Mouse (Mus musculus) kidney, embryonic 16.5 days (tissue): ENCODE measurements around the gene Pvr. TPM values are rescaled to one million over a fixed set of nuclear protein-coding genes. Genes with fewer than 3 reads are reported as not detected.

Source experiments
- ATAC-seq: fragments of 200-750 bp; cut with Nextera tagmentation; 2 replicates; pipeline ENCODE4 v1.8.0; 2017; ENCODE audit warnings: moderate TSS enrichment; ENCODE audit not compliant: low FRiP score, low TSS enrichment
- H3K27ac ChIP-seq: fragments of 300-500 bp; sonication (generic); 2 replicates; pipeline ENCODE4 v1.5.1; 2014; ENCODE audit warnings: low read length
- H3K27me3 ChIP-seq: fragments of 300-500 bp; sonication (generic); 2 replicates; pipeline ENCODE4 v1.6.1; 2014; ENCODE audit warnings: low read length, control low read depth, mixed read lengths; ENCODE audit not compliant: insufficient read depth
- H3K36me3 ChIP-seq: fragments of 300-500 bp; sonication (generic); 2 replicates; pipeline ENCODE4 v1.6.1; 2014; ENCODE audit warnings: low read length, control low read depth, mixed read lengths; ENCODE audit not compliant: insufficient read depth
- H3K4me1 ChIP-seq: fragments of 300-500 bp; sonication (generic); 2 replicates; pipeline ENCODE4 v1.6.1; 2014; ENCODE audit warnings: low read length, control low read depth, mixed read lengths; ENCODE audit not compliant: insufficient read depth
- H3K4me2 ChIP-seq: fragments of 300-500 bp; sonication (generic); replicated peaks from 2 replicates; pipeline ENCODE4 v1.6.1; 2014; ENCODE audit warnings: low read depth, low read length
- H3K4me3 ChIP-seq: fragments of 300-500 bp; sonication (generic); 2 replicates; pipeline ENCODE4 v1.5.1; 2014; ENCODE audit warnings: mild to moderate bottlenecking, low read length
- H3K9ac ChIP-seq: fragments of 300-500 bp; sonication (generic); replicated peaks from 2 replicates; pipeline ENCODE4 v1.6.1; 2014; ENCODE audit warnings: low read length
- H3K9me3 ChIP-seq: fragments of 300-500 bp; sonication (generic); 2 replicates; pipeline ENCODE4 v1.6.1; 2016; ENCODE audit warnings: low read length, control low read depth
- WGBS: fragments of 180-500 bp; shearing (Covaris S2); extraction: QIAGEN DNeasy Blood & Tissue Kit; methylation state at CpG from one replicate; pipeline ENCODE4 v1.1.7; 2014; 5-methylcytosine and 5-hydroxymethylcytosine counted together
- polyA plus RNA-seq: library from polyadenylated mRNA; unstranded; fragments of >200 nt; fragmentation: Nextera tagmentation; extraction: Ambion mirVana; gene quantifications from 2 replicates; pipeline ENCODE4 v1.2.1, GENCODE M21; 2015

The Pvr gene
- polyA plus RNA-seq, 1 experiment from 2014 or later = 11.8 TPM

DNA sequence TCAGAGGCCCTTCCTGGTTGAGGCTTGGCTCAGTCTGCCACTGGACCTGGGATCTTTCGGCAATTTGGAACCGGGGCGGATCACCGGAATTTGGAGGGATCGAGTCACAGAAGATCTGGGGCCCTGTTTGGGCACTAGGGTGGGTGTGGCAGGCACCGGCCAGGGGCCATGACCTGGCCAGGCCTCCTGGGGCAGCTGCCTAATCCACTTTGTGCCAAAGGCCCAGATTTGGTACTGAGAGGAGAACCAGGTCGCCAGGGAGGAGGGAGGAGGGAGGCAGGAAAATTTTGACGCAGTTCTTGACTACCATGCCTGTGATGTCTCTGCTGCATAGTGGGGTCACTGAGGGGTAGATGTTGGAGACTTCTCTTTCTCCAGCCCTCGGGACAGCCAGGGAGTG is 59.8 kb downstream of the Pvr start, which contains the start of gene Ceacam16:
Ceacam16 (minus strand) TSS at position 101 of the 400 bp plus-strand sequence.
- Histone ChIP-seq H3K27ac (no peak within 1 kb of the TSS), H3K27me3 (no peaks in the 10 kb centered on the region), H3K36me3 (no peaks in the 10 kb centered on the region), H3K4me1 (no peaks in the 10 kb centered on the region), H3K4me2 (no peak within 1 kb of the TSS), H3K9ac (no peak within 1 kb of the TSS), H3K9me3 (no peaks in the 10 kb centered on the region), H3K4me3 (no peak within 1 kb of the TSS)
- WGBS = 79% methylated on average over 9 of the region's 9 CpGs
- ATAC-seq = no peak

DNA sequence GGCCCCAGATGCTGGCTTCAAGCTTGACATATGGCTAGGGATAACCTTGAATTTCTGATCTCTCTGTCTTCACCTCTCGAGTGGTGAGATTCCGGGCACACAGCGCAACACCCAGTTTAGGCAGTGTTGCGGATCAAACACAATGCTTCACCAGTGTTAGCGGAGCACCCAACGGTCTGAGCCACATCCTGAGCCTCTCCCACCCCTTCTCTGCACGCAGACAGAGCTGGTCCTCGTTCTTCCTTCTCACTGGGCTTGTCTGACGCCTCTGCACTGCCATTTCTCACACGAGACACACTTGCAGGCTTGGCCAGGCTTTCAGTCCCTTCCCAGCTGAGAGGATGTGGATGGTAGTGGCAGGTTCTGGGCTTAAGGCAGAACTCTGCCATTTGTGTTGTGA is 61.2 kb downstream of the Pvr start:
- no peaks in the 10 kb centered on the region for H3K36me3 ChIP-seq
- no peaks in the 10 kb centered on the region for H3K4me1 ChIP-seq
- WGBS = 68% methylated on average over 10 of the region's 10 CpGs
- H3K9me3 ChIP-seq = no peaks in the 10 kb centered on the region
- no peak overlapping the region for H3K27ac ChIP-seq
- H3K4me3 ChIP-seq = no peak overlapping the region
- H3K9ac ChIP-seq = no peak overlapping the region
- ATAC-seq = no peak
- no peak overlapping the region for H3K4me2 ChIP-seq
- no peaks in the 10 kb centered on the region for H3K27me3 ChIP-seq

DNA sequence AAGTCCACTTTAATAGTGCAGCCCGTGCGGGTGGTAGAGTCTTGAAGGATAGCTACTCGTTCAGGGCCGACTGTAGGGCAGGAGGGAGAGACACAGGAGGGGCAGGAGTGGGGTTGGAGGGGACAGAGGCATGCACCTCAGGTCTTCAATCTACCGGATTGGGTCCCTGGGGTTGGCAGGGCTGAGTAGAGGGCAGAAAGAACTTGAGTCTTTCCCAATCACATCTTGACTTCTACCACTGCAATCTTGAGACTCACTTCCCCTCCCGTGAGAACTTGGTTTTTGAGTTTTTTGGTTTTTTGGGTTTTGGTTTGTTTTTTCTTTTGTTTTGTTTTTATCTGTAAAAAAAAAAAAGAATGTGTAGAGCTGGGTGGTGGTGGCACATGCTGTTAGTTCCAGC is 64.7 kb downstream of the Pvr start:
- 87% methylated on average over 6 of the region's 6 CpGs for WGBS
- no peak for ATAC-seq
- Histone ChIP-seq H3K36me3 (no peaks in the 10 kb centered on the region), H3K4me3 (no peak overlapping the region), H3K4me2 (no peak overlapping the region), H3K4me1 (no peaks in the 10 kb centered on the region; the same call in 1 of the 2 replicates), H3K27me3 (peaks cover 11% of the 10 kb centered on the region), H3K27ac (no peak overlapping the region), H3K9ac (no peak overlapping the region), H3K9me3 (no peaks in the 10 kb centered on the region)

DNA sequence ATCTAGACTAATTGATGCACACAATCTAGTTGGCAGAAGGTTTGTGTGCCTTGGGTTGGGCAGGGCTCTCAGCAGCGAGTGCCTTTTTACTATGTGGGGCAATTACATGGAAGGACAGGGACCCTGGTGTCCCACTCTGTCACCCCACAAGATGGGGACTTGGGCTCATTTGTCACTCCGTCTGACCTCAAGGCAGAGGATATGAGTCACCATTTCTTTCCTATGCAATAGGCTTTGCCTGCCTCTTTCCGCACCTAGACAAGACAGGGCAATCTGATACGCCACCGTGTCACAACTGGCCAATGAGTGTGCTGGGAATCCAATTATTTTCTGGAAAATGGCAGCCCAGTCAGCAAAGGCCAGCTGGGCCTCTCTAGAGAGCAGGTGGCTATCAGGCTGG is 65.3 kb downstream of the Pvr start:
- Histone ChIP-seq H3K9ac (no peak overlapping the region), H3K36me3 (no peaks in the 10 kb centered on the region), H3K4me1 (no peaks in the 10 kb centered on the region; the same call in 1 of the 2 replicates), H3K27ac (no peak overlapping the region), H3K9me3 (no peaks in the 10 kb centered on the region), H3K4me3 (no peak overlapping the region), H3K27me3 (peaks cover 12% of the 10 kb centered on the region), H3K4me2 (no peak overlapping the region)
- WGBS = 70% methylated on average over 5 of the region's 5 CpGs
- ATAC-seq = no peak

Other genes with a start within 250 kb of the Pvr start
- gene Apoc2, start 243.2 kb downstream of the Pvr start, polyA plus RNA-seq = 2.8 and 4.7 TPM in 2 replicates
- 1.1 TPM in 1 of 2 replicates, not detected in the other for gene Gm44805, start 239.7 kb downstream of the Pvr start, polyA plus RNA-seq
- gene Apoc4, start 239.7 kb downstream of the Pvr start, polyA plus RNA-seq = 1.6 and 2.2 TPM in 2 replicates
- gene Apoc1, start 228.5 kb downstream of the Pvr start, polyA plus RNA-seq = 13.4 and 16.1 TPM in 2 replicates
- gene Apoe, start 222.0 kb downstream of the Pvr start, polyA plus RNA-seq = 291 and 312 TPM in 2 replicates
- 136 and 153 TPM in 2 replicates for gene Tomm40, start 205.7 kb downstream of the Pvr start, polyA plus RNA-seq
- 150 and 157 TPM in 2 replicates for gene Nectin2, start 170.7 kb downstream of the Pvr start, polyA plus RNA-seq
- 280 and 309 TPM in 2 replicates for gene Bcam, start 150.1 kb downstream of the Pvr start, polyA plus RNA-seq
- gene Cblc, start 124.4 kb downstream of the Pvr start, polyA plus RNA-seq = 9.4 and 12.2 TPM in 2 replicates
- 3.3 and 3.9 TPM in 2 replicates for gene Bcl3, start 98.4 kb downstream of the Pvr start, polyA plus RNA-seq
- gene Gm19345, start 69.2 kb downstream of the Pvr start, polyA plus RNA-seq = not detected in 2 replicates
- gene Ceacam16, start 59.9 kb downstream of the Pvr start, polyA plus RNA-seq = 0.15 TPM in 1 of 2 replicates, not detected in the other
- 0.06 TPM in 1 of 2 replicates, not detected in the other for gene Ceacam19, start 33.2 kb downstream of the Pvr start, polyA plus RNA-seq
- 0.21 TPM in 1 of 2 replicates, not detected in the other for gene Igsf23, start 29.6 kb upstream of the Pvr start, polyA plus RNA-seq
- not detected in 2 replicates for gene Ceacam20, start 44.3 kb upstream of the Pvr start, polyA plus RNA-seq
- not detected in 2 replicates for gene Nlrp9b, start 70.3 kb upstream of the Pvr start, polyA plus RNA-seq
- not detected in 2 replicates for gene Vmn1r91, start 178.5 kb upstream of the Pvr start, polyA plus RNA-seq
- not detected in 2 replicates for gene Gm16442, start 201.4 kb upstream of the Pvr start, polyA plus RNA-seq
- not detected in 2 replicates for gene Vmn1r93, start 217.9 kb upstream of the Pvr start, polyA plus RNA-seq
- not detected in 2 replicates for gene Vmn1r94, start 247.2 kb upstream of the Pvr start, polyA plus RNA-seq